Mouse (Mus musculus): Measurements from ENCODE around the gene Cdca5.
A peak's percentile ranks its signal among the peaks of the same experiment; 100 is the strongest.

Gene Cdca5

GRCm38 (mm10) chr19:6140678-6141393 is 56.1 kb downstream of the Cdca5 start, which contains the start of gene Batf2:
Batf2 (plus strand) TSS chr19:6140983.
- peak; percentile 98 for DNase-seq (ENCODE audit: low read depth, low spot score)

- DNase-seq (ENCODE audit: low read depth, low spot score): peak; percentile 98
Measured at GRCm38 (mm10) chr19:6141394-6141749, 56.6 kb downstream of the Cdca5 start, which contains the start of gene Arl2. Arl2 (minus strand) TSS chr19:6141548.

Data from R1 (cell line).